Mouse (Mus musculus): ENCODE data around the gene Selenoi. TPM values are rescaled to one million over a fixed set of nuclear protein-coding genes. Genes with fewer than 3 reads are reported as not detected.

The Selenoi gene
- total RNA-seq, 2 experiments from 2014 or later, result 41.7 to 45.7 TPM

Other genes starting within 250 kb of the Selenoi start
- not detected for gene Il6, start 219.5 kb upstream of the Selenoi start, total RNA-seq (2021)
- gene Tyms, start 159.0 kb upstream of the Selenoi start, total RNA-seq (2021), result 1 to 10 TPM; 6.6 to 6.9 TPM
- 10 to 100 TPM; 10.9 to 13.2 TPM for gene Garem2, start 127.4 kb upstream of the Selenoi start, total RNA-seq (2021)
- gene 3110082J24Rik, start 126.5 kb upstream of the Selenoi start, total RNA-seq (2021), result 1 to 10 TPM; 2.8 to 3.7 TPM
- gene Hadha, start 77.4 kb upstream of the Selenoi start, total RNA-seq (2021), result 10 to 100 TPM; 72.2 to 74.2 TPM
- 10 to 100 TPM; 91.7 to 93.3 TPM for gene Hadhb, start 77.3 kb upstream of the Selenoi start, total RNA-seq (2021)
- not detected for gene Adgrf3, start 26.9 kb upstream of the Selenoi start, total RNA-seq (2021)
- gene Drc1, start 48.8 kb downstream of the Selenoi start, total RNA-seq (2021), result 1 to 10 TPM; 8.7 to 9.3 TPM
- gene Otof, start 229.4 kb downstream of the Selenoi start, total RNA-seq (2021), result 1 to 10 TPM; 3.6 TPM
- not detected for gene 1700001C02Rik, start 233.5 kb downstream of the Selenoi start, total RNA-seq (2021)

All from layer of hippocampus, postnatal 36 days (tissue).